Mouse (Mus musculus) CH12.LX (cell line): ENCODE measurements around the gene Klrb1c. TPM values are rescaled to one million over a fixed set of nuclear protein-coding genes. Genes with fewer than 3 reads are reported as not detected.
A peak's percentile ranks its signal among the peaks of the same experiment; 100 is the strongest.

ENCODE experiments used
- DNase-seq: peaks from one replicate; pipeline ENCODE4 v3.0.0-alpha.2; 2013; ENCODE audit errors: extremely low read depth
- H3K27ac ChIP-seq: 2 replicates; pipeline ENCODE4 v1.5.1; 2012; ENCODE audit warnings: low read depth, mild to moderate bottlenecking, control low read depth, moderate library complexity; ENCODE audit not compliant: insufficient read depth
- H3K27me3 ChIP-seq: replicated peaks from 2 replicates; pipeline ENCODE3; 2012; ENCODE audit warnings: inconsistent platforms
- H3K36me3 ChIP-seq, 2 experiments: replicated peaks in 1 of 2; 2 replicates each; pipeline versions ENCODE3 to v1.6.1; 2012; ENCODE audit warnings: inconsistent platforms in 1 of 2, low read length in 1 of 2, mild to moderate bottlenecking in 1 of 2, mixed read lengths in 1 of 2, moderate library complexity in 1 of 2; ENCODE audit not compliant: control insufficient read depth in 1 of 2, insufficient read depth in 1 of 2
- H3K4me1 ChIP-seq, 2 experiments: 2 replicates each; pipeline ENCODE4 v1.6.1; 2012; ENCODE audit warnings: inconsistent platforms in 1 of 2, moderate library complexity in 1 of 2; ENCODE audit not compliant: insufficient read depth in 2 of 2, control insufficient read depth in 1 of 2
- H3K4me2 ChIP-seq: 2 replicates; pipeline ENCODE4 v1.6.1; 2012; ENCODE audit warnings: low read depth, mild to moderate bottlenecking, control low read depth; ENCODE audit not compliant: poor library complexity, insufficient read depth, severe bottlenecking
- H3K4me3 ChIP-seq, 3 experiments: fragments of 150-350 bp in 1 of 3; sonication (generic) in 1 of 3; replicated peaks in 1 of 3; 2 replicates each; pipeline versions ENCODE3 to v1.5.1; 2011 to 2012; ENCODE audit warnings: low read depth in 2 of 3, low read length in 2 of 3, mild to moderate bottlenecking in 2 of 3, moderate library complexity in 2 of 3, control low read depth in 1 of 3, improper control_type of control experiment in 1 of 3, inconsistent platforms in 1 of 3, mixed read lengths in 1 of 3; ENCODE audit not compliant: poor library complexity in 1 of 3
- H3K79me2 ChIP-seq: replicated peaks from 2 replicates; pipeline ENCODE4 v1.6.1; 2012; ENCODE audit warnings: mild to moderate bottlenecking, moderate library complexity; ENCODE audit not compliant: control insufficient read depth, poor library complexity, insufficient read depth, severe bottlenecking; ENCODE audit errors: extremely low read depth
- H3K9ac ChIP-seq: 2 replicates; pipeline ENCODE4 v1.6.1; 2012; ENCODE audit warnings: low read depth, mild to moderate bottlenecking, control low read depth, moderate library complexity; ENCODE audit not compliant: insufficient read depth
- H3K9me3 ChIP-seq: replicated peaks from 2 replicates; pipeline ENCODE3; 2012; ENCODE audit warnings: low read length, inconsistent platforms, mixed read lengths
- BHLHE40 ChIP-seq: IDR thresholded peaks from 2 replicates; pipeline ENCODE4 v1.6.1; 2011; ENCODE audit warnings: mild to moderate bottlenecking, low read depth, low read length, improper control_type of control experiment
- CHD1 ChIP-seq: IDR thresholded peaks from 2 replicates; pipeline ENCODE4 v1.6.1; 2012; ENCODE audit warnings: low read depth, low read length, improper control_type of control experiment, inconsistent platforms
- CHD2 ChIP-seq: IDR thresholded peaks from 2 replicates; pipeline ENCODE4 v1.6.1; 2011; ENCODE audit warnings: low read length, improper control_type of control experiment
- ETS1 ChIP-seq: conservative IDR thresholded peaks from 2 replicates; pipeline ENCODE4 v1.6.1; 2012; ENCODE audit warnings: low read depth, mild to moderate bottlenecking, inconsistent platforms, low read length, improper control_type of control experiment, moderate library complexity
- JUN ChIP-seq: IDR thresholded peaks from 2 replicates; pipeline ENCODE4 v1.6.1; 2011; ENCODE audit warnings: low read depth, mild to moderate bottlenecking, low read length, improper control_type of control experiment, moderate library complexity; ENCODE audit not compliant: insufficient read depth
- JUND ChIP-seq: conservative IDR thresholded peaks from 2 replicates; pipeline ENCODE4 v1.6.1; 2011; ENCODE audit warnings: low read depth, low read length, improper control_type of control experiment
- KAT2A ChIP-seq: IDR thresholded peaks from 2 replicates; pipeline ENCODE4 v1.6.1; 2012; ENCODE audit warnings: low read length, improper control_type of control experiment, inconsistent platforms; ENCODE audit not compliant: insufficient replicate concordance
- MAX ChIP-seq: IDR thresholded peaks from 2 replicates; pipeline ENCODE4 v1.6.1; 2011; ENCODE audit warnings: low read length, improper control_type of control experiment
- MAZ ChIP-seq: IDR thresholded peaks from 2 replicates; pipeline ENCODE4 v1.6.1; 2012; ENCODE audit warnings: low read depth, mild to moderate bottlenecking, inconsistent platforms, low read length, improper control_type of control experiment, moderate library complexity
- MEF2A ChIP-seq: IDR thresholded peaks from 2 replicates; pipeline ENCODE4 v1.6.1; 2014; ENCODE audit warnings: low read depth, mild to moderate bottlenecking, inconsistent platforms, low read length, improper control_type of control experiment, borderline replicate concordance
- MXI1 ChIP-seq: IDR thresholded peaks from 2 replicates; pipeline ENCODE4 v1.6.1; 2011; ENCODE audit warnings: mild to moderate bottlenecking, low read depth, low read length, improper control_type of control experiment
- NRF1 ChIP-seq: IDR thresholded peaks from 2 replicates; pipeline ENCODE4 v1.6.1; 2014; ENCODE audit warnings: low read depth, mild to moderate bottlenecking, inconsistent platforms, low read length, improper control_type of control experiment, moderate library complexity
- POLR2A ChIP-seq: IDR thresholded peaks from 2 replicates; pipeline ENCODE4 v1.6.1; 2011; ENCODE audit warnings: low read depth, mild to moderate bottlenecking, improper control_type of control experiment, low read length
- POLR2AphosphoS2 ChIP-seq: IDR thresholded peaks from 2 replicates; pipeline ENCODE4 v1.6.1; 2011; ENCODE audit warnings: low read depth, low read length, improper control_type of control experiment
- RAD21 ChIP-seq: IDR thresholded peaks from 2 replicates; pipeline ENCODE4 v1.6.1; 2011; ENCODE audit warnings: low read depth, mild to moderate bottlenecking, low read length, improper control_type of control experiment, moderate library complexity
- RCOR1 ChIP-seq: conservative IDR thresholded peaks from 2 replicates; pipeline ENCODE4 v1.6.1; 2012; ENCODE audit warnings: low read depth, mild to moderate bottlenecking, inconsistent platforms, low read length, improper control_type of control experiment
- SIN3A ChIP-seq: IDR thresholded peaks from 2 replicates; pipeline ENCODE4 v1.6.1; 2012; ENCODE audit warnings: low read length, improper control_type of control experiment, inconsistent platforms
- SMC3 ChIP-seq: IDR thresholded peaks from 2 replicates; pipeline ENCODE4 v1.6.1; 2011; ENCODE audit warnings: low read depth, low read length, improper control_type of control experiment
- TBP ChIP-seq: conservative IDR thresholded peaks from 2 replicates; pipeline ENCODE4 v1.6.1; 2011; ENCODE audit warnings: low read depth, low read length, improper control_type of control experiment
- TCF12 ChIP-seq: IDR thresholded peaks from 2 replicates; pipeline ENCODE4 v1.6.1; 2014; ENCODE audit warnings: low read depth, mild to moderate bottlenecking, inconsistent platforms, low read length, improper control_type of control experiment
- USF1 ChIP-seq: IDR thresholded peaks from 2 replicates; pipeline ENCODE4 v1.6.1; 2014; ENCODE audit warnings: low read depth, mild to moderate bottlenecking, inconsistent platforms, low read length, improper control_type of control experiment
- USF2 ChIP-seq: conservative IDR thresholded peaks from 2 replicates; pipeline ENCODE4 v1.6.1; 2011; ENCODE audit warnings: low read depth, low read length, improper control_type of control experiment
- ZNF384 ChIP-seq: IDR thresholded peaks from 2 replicates; pipeline ENCODE4 v1.6.1; 2012; ENCODE audit warnings: low read depth, low read length, improper control_type of control experiment, inconsistent platforms
- dilution Hi-C: fragments of 300-500 bp; cut with MboI; formaldehyde crosslinking; loops from 2 replicates; pipeline ENCODE4 v1.14.3; 2020; ENCODE audit warnings: low sequenced_read_pairs; ENCODE audit not compliant: extremely low pct_unique_long_range_greater_than_20kb, extremely low pct_ligation_motif_present
- in situ Hi-C: fragments of 300-500 bp; cut with MboI; formaldehyde crosslinking; loops from 3 replicates; pipeline ENCODE4 v1.14.3; 2019; ENCODE audit warnings: low sequenced_read_pairs, low pct_ligation_motif_present, low pct_unique_long_range_greater_than_20kb, mixed read lengths
- polyA plus RNA-seq: library from polyadenylated mRNA; unstranded; fragments of >175 nt; gene quantifications from 2 replicates; pipeline ENCODE4 v1.2.1, GENCODE M21; 2012; ENCODE audit warnings: low read depth; ENCODE audit not compliant: insufficient read length
- total RNA-seq, 2 experiments: library from RNA; depleted of rRNA; stranded (reverse); fragments of 300-350 nt in 1 of 2; fragments of >200 nt in 1 of 2; gene quantifications; 2 replicates each; pipeline ENCODE4 v1.2.3; 2012 to 2014

Gene Klrb1c
- total and polyA plus RNA-seq, 3 experiments, result not detected

GRCm38 (mm10) chr6:128734896-128735295 is 54.1 kb downstream of the Klrb1c start:
- H3K36me3 ChIP-seq, result no peaks in the 10 kb centered on the region
- peaks cover 20 to 53% of the 10 kb centered on the region in 2 experiments for H3K4me1 ChIP-seq
- no peaks in the 10 kb centered on the region for H3K79me2 ChIP-seq
- TF ChIP-seq USF1 (peak; percentile 39; the same call in 1 of the 2 replicates), ETS1 (peak; percentile 63), RAD21 (no peak), MAZ (no peak), SIN3A (no peak), JUND (no peak), POLR2A (no peak), USF2 (no peak; the same call in 1 of the 2 replicates), MXI1 (no peak), KAT2A (no peak), SMC3 (no peak), POLR2AphosphoS2 (no peak), RCOR1 (no peak), JUN (no peak), TCF12 (peak; percentile 28; the same call in 1 of the 2 replicates), CHD1 (no peak), MEF2A (no peak; the same call in 1 of the 2 replicates), MAX (no peak), BHLHE40 (peak; percentile 48), NRF1 (no peak), ZNF384 (no peak), TBP (no peak), CHD2 (peak; percentile 64)
- in situ Hi-C loops (no loop called here), dilution Hi-C loops (no loop called here)
- peak overlapping the region; percentile 100 for H3K27ac ChIP-seq
- peak overlapping the region; percentile 86 for H3K4me2 ChIP-seq
- no peak overlapping the region for H3K4me3 ChIP-seq
- peak; percentile 33 for DNase-seq
- H3K9me3 ChIP-seq, result peaks cover 9% of the 10 kb centered on the region
- H3K27me3 ChIP-seq, result no peaks in the 10 kb centered on the region
- H3K9ac ChIP-seq, result peak overlapping the region; percentile 75
